Mouse (Mus musculus): Measurements from ENCODE around the gene Gm8104. TPM values are rescaled to one million over a fixed set of nuclear protein-coding genes. Genes with fewer than 3 reads are reported as not detected.
"Not testable (repeated sequence)": the region's sequence is repeated elsewhere in the genome, so short reads cannot be mapped to it uniquely, and the experiment has no call there.

The Gm8104 gene
- total and polyA plus RNA-seq, 3 experiments, result not detected

DNA sequence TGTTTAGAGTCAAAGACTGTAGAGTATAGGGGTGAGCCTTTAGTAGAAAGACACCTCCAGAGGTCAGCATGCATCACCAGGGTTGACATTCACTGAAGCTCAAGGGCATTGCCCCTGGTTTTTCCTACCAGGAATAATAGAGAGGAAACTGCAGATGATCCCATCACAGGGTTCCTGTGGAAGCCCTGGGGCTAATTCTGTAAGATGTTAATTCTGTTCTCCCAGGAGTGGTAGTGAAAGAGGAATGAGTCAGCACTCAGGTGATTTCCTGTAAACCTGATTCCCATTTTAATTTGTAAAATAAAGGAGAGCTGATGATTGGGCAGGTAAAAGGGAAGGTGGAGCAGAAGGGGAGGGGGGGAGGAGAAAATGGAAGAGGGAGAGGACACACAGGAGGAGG is 25.9 kb downstream of the Gm8104 start:
- H3K36me3 ChIP-seq (ENCODE audit: control insufficient read depth in 1 of 2, insufficient read depth in 2 of 2, low read length in 2 of 2); H3K9ac ChIP-seq (ENCODE audit: control insufficient read depth, low read depth, low read length, poor library complexity, severe bottlenecking); H3K9me3 ChIP-seq (replicated peaks; ENCODE audit: insufficient read depth, low read length); H3K27me3 ChIP-seq (ENCODE audit: control insufficient read depth in 1 of 2, insufficient read depth in 2 of 2, low read length in 2 of 2); H3K27ac ChIP-seq (ENCODE audit: control insufficient read depth, low read depth, low read length); H3K79me2 ChIP-seq (ENCODE audit: control insufficient read depth, insufficient read depth, low read length, poor library complexity); H3K4me1 ChIP-seq (ENCODE audit: control insufficient read depth in 1 of 2, insufficient read depth in 2 of 2, low read length in 2 of 2); H3K4me3 ChIP-seq (ENCODE audit: control insufficient read depth in 1 of 2, insufficient read depth in 1 of 2, low read depth in 2 of 2, low read length in 2 of 2); DNase-seq (ENCODE audit: low read depth, low spot score): not testable (repeated sequence)

Other genes starting within 250 kb of the Gm8104 start
- gene Gm21977, start 247.1 kb upstream of the Gm8104 start, total RNA-seq (2012; rRNA removed), result not detected in 2 replicates
- gene Gm21977, start 247.1 kb upstream of the Gm8104 start, polyA plus RNA-seq (2012; ENCODE audit: insufficient read depth in 1 of 2, insufficient read length in 2 of 2, low read depth in 1 of 2, low replicate concordance in 2 of 2, missing spikeins in 1 of 2), result not detected
- not detected in 2 replicates for gene Gm8082, start 107.0 kb upstream of the Gm8104 start, total RNA-seq (2012; rRNA removed)
- gene Gm8082, start 107.0 kb upstream of the Gm8104 start, polyA plus RNA-seq (2012; ENCODE audit: insufficient read depth in 1 of 2, insufficient read length in 2 of 2, low read depth in 1 of 2, low replicate concordance in 2 of 2, missing spikeins in 1 of 2), result not detected
- gene Gm10376, start 85.0 kb upstream of the Gm8104 start, total RNA-seq (2012; rRNA removed), result not detected in 2 replicates
- not detected for gene Gm10376, start 85.0 kb upstream of the Gm8104 start, polyA plus RNA-seq (2012; ENCODE audit: insufficient read depth in 1 of 2, insufficient read length in 2 of 2, low read depth in 1 of 2, low replicate concordance in 2 of 2, missing spikeins in 1 of 2)
- gene Gm8094, start 24.0 kb upstream of the Gm8104 start, total RNA-seq (2012; rRNA removed), result not detected in 2 replicates
- not detected for gene Gm8094, start 24.0 kb upstream of the Gm8104 start, polyA plus RNA-seq (2012; ENCODE audit: insufficient read depth in 1 of 2, insufficient read length in 2 of 2, low read depth in 1 of 2, low replicate concordance in 2 of 2, missing spikeins in 1 of 2)
- not detected in 2 replicates for gene Gm7233, start 79.3 kb downstream of the Gm8104 start, total RNA-seq (2012; rRNA removed)
- gene Gm7233, start 79.3 kb downstream of the Gm8104 start, polyA plus RNA-seq (2012; ENCODE audit: insufficient read depth in 1 of 2, insufficient read length in 2 of 2, low read depth in 1 of 2, low replicate concordance in 2 of 2, missing spikeins in 1 of 2), result not detected
- not detected in 2 replicates for gene Gm8122, start 134.7 kb downstream of the Gm8104 start, total RNA-seq (2012; rRNA removed)
- not detected for gene Gm8122, start 134.7 kb downstream of the Gm8104 start, polyA plus RNA-seq (2012; ENCODE audit: insufficient read depth in 1 of 2, insufficient read length in 2 of 2, low read depth in 1 of 2, low replicate concordance in 2 of 2, missing spikeins in 1 of 2)
- not detected in 2 replicates for gene Gm8126, start 158.0 kb downstream of the Gm8104 start, total RNA-seq (2012; rRNA removed)
- gene Gm8126, start 158.0 kb downstream of the Gm8104 start, polyA plus RNA-seq (2012; ENCODE audit: insufficient read depth in 1 of 2, insufficient read length in 2 of 2, low read depth in 1 of 2, low replicate concordance in 2 of 2, missing spikeins in 1 of 2), result not detected
- 0.08 TPM in 1 of 2 replicates, not detected in the other for gene Gm9732, start 174.4 kb downstream of the Gm8104 start, total RNA-seq (2012; rRNA removed)
- gene Gm9732, start 174.4 kb downstream of the Gm8104 start, polyA plus RNA-seq (2012; ENCODE audit: insufficient read depth in 1 of 2, insufficient read length in 2 of 2, low read depth in 1 of 2, low replicate concordance in 2 of 2, missing spikeins in 1 of 2), result not detected
- not detected in 2 replicates for gene Gm8127, start 193.2 kb downstream of the Gm8104 start, total RNA-seq (2012; rRNA removed)
- gene Gm8127, start 193.2 kb downstream of the Gm8104 start, polyA plus RNA-seq (2012; ENCODE audit: insufficient read depth in 1 of 2, insufficient read length in 2 of 2, low read depth in 1 of 2, low replicate concordance in 2 of 2, missing spikeins in 1 of 2), result not detected
- gene 1700001F09Rik, start 247.2 kb downstream of the Gm8104 start, total RNA-seq (2012; rRNA removed), result not detected in 2 replicates
- gene 1700001F09Rik, start 247.2 kb downstream of the Gm8104 start, polyA plus RNA-seq (2012; ENCODE audit: insufficient read depth in 1 of 2, insufficient read length in 2 of 2, low read depth in 1 of 2, low replicate concordance in 2 of 2, missing spikeins in 1 of 2), result not detected

Data from MEL (cell line).